Mouse (Mus musculus) liver, embryonic 14.5 days (tissue): ENCODE measurements around the gene Dtx2.

Source experiments
- CTCF ChIP-seq: IDR thresholded peaks from 2 replicates; pipeline ENCODE4 v1.5.1; 2016; ENCODE audit warnings: antibody characterized with exemption, low read depth, control low read depth
- EP300 ChIP-seq: IDR thresholded peaks from 2 replicates; pipeline ENCODE4 v1.6.1; 2016; ENCODE audit warnings: antibody characterized with exemption, low read depth

GRCm38 (mm10) chr5:136057085-136057484, 62.5 kb downstream of the Dtx2 start:
- no peak for TF ChIP-seq CTCF
- TF ChIP-seq EP300: no peak
